Mouse (Mus musculus): Measurements from ENCODE around the gene Sema3e. TPM values are rescaled to one million over a fixed set of nuclear protein-coding genes. Genes with fewer than 3 reads are reported as not detected.

Sema3e gene
- total and polyA plus RNA-seq, 3 experiments = not detected

DNA sequence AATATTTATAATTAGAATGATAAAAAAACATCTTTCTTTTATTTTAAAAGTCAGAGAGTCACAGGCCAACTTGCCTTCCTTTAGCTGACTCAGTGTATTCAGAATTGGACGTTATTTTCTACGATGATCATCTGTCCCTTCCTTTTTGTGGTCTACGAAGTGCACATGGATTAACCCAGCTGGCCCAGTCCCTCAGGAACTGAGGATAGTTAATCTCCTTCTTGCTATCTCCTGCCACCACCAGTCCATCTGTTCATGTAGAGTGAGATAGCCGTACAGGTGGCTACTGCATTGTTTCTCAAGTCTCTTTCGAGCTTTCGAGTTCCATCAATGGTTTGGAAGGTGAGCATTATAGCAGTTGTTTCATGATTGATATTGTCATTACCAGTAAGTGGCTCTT lies 18.9 kb downstream of the Sema3e start:
- no peaks in the 10 kb centered on the region for H3K4me1 ChIP-seq (ENCODE audit: control insufficient read depth in 1 of 2, insufficient read depth in 2 of 2)
- TF ChIP-seq BHLHE40 (IDR thresholded peaks at IDR 0.05; ENCODE audit: low read depth, low read length) (no peak), MYC (IDR thresholded peaks at IDR 0.05; ENCODE audit: low read depth, low read length) (no peak), USF2 (conservative IDR thresholded peaks at IDR 0.05; ENCODE audit: low read depth, low read length) (no peak), ETS1 (conservative IDR thresholded peaks at IDR 0.05; ENCODE audit: low read depth, low read length) (no peak), CHD2 (IDR thresholded peaks at IDR 0.05; ENCODE audit: low read length) (no peak), TBP (conservative IDR thresholded peaks at IDR 0.05; ENCODE audit: low read depth, low read length) (no peak), SIN3A (IDR thresholded peaks at IDR 0.05; ENCODE audit: low read length) (no peak), PAX5 (IDR thresholded peaks at IDR 0.05; ENCODE audit: low read length) (no peak), ZC3H11A (IDR thresholded peaks at IDR 0.05; ENCODE audit: low read depth, low read length) (no peak), NELFE (IDR thresholded peaks at IDR 0.05; ENCODE audit: low read depth, low read length) (no peak), MAFK (IDR thresholded peaks at IDR 0.05; ENCODE audit: insufficient replicate concordance, low read length) (no peak), IRF4 (IDR thresholded peaks at IDR 0.05; ENCODE audit: low read depth, low read length) (no peak), GABPA (IDR thresholded peaks at IDR 0.05; ENCODE audit: insufficient replicate concordance, low read depth, low read length) (no peak), HCFC1 (IDR thresholded peaks at IDR 0.05; ENCODE audit: low read depth, low read length) (no peak), UBTF (IDR thresholded peaks at IDR 0.05; ENCODE audit: low read depth, low read length) (no peak), JUN (IDR thresholded peaks at IDR 0.05; ENCODE audit: insufficient read depth, low read depth, low read length) (no peak)
- dilution Hi-C loops (cut with MboI; ENCODE audit: extremely low pct_ligation_motif_present, extremely low pct_unique_long_range_greater_than_20kb, low sequenced_read_pairs) = no loop called here
- no peak for DNase-seq (ENCODE audit: extremely low read depth)
- no peaks in the 10 kb centered on the region for H3K36me3 ChIP-seq (replicated peaks in 1 of 2; ENCODE audit: control insufficient read depth in 1 of 2, insufficient read depth in 1 of 2, low read length in 1 of 2)
- no peaks in the 10 kb centered on the region for H3K79me2 ChIP-seq (replicated peaks; ENCODE audit: control insufficient read depth, extremely low read depth, insufficient read depth, poor library complexity, severe bottlenecking)
- in situ Hi-C loops (cut with MboI; ENCODE audit: low pct_ligation_motif_present, low pct_unique_long_range_greater_than_20kb, low sequenced_read_pairs) = no loop called here
- H3K27me3 ChIP-seq (replicated peaks) = no peaks in the 10 kb centered on the region
- H3K27ac ChIP-seq (ENCODE audit: insufficient read depth, low read depth) = no peak overlapping the region
- peaks cover 23% of the 10 kb centered on the region for H3K9me3 ChIP-seq (replicated peaks; ENCODE audit: low read length)
- H3K9ac ChIP-seq (ENCODE audit: insufficient read depth, low read depth) = no peak overlapping the region
- H3K4me3 ChIP-seq (replicated peaks in 1 of 3; ENCODE audit: low read depth in 2 of 3, low read length in 2 of 3, poor library complexity in 1 of 3) = no peak overlapping the region
- H3K4me2 ChIP-seq (ENCODE audit: insufficient read depth, low read depth, poor library complexity, severe bottlenecking) = no peak overlapping the region

- TF ChIP-seq USF2 (conservative IDR thresholded peaks at IDR 0.05; ENCODE audit: low read depth, low read length) = no peak
- TF ChIP-seq ELF1 (IDR thresholded peaks at IDR 0.05; ENCODE audit: low read depth, low read length) = no peak
- no peak for TF ChIP-seq MEF2A (IDR thresholded peaks at IDR 0.05; ENCODE audit: borderline replicate concordance, low read depth, low read length)
- TF ChIP-seq PAX5 (IDR thresholded peaks at IDR 0.05; ENCODE audit: low read length) = no peak
- no peak for TF ChIP-seq JUN (IDR thresholded peaks at IDR 0.05; ENCODE audit: insufficient read depth, low read depth, low read length)
- no peak for TF ChIP-seq SIN3A (IDR thresholded peaks at IDR 0.05; ENCODE audit: low read length)
- TF ChIP-seq JUND (conservative IDR thresholded peaks at IDR 0.05; ENCODE audit: low read depth, low read length) = no peak
- no peak for TF ChIP-seq MYC (IDR thresholded peaks at IDR 0.05; ENCODE audit: low read depth, low read length)
- TF ChIP-seq HCFC1 (IDR thresholded peaks at IDR 0.05; ENCODE audit: low read depth, low read length) = no peak
- TF ChIP-seq POLR2AphosphoS2 (IDR thresholded peaks at IDR 0.05; ENCODE audit: low read depth, low read length) = no peak
- no peak for TF ChIP-seq ETS1 (conservative IDR thresholded peaks at IDR 0.05; ENCODE audit: low read depth, low read length)
- no peak for TF ChIP-seq USF1 (IDR thresholded peaks at IDR 0.05; ENCODE audit: low read depth, low read length)
- TF ChIP-seq CHD1 (IDR thresholded peaks at IDR 0.05; ENCODE audit: low read depth, low read length) = no peak
- no peak for TF ChIP-seq CHD2 (IDR thresholded peaks at IDR 0.05; ENCODE audit: low read length)
- Histone ChIP-seq H3K27me3 (replicated peaks) (no peaks in the 10 kb centered on the region), H3K9me3 (replicated peaks; ENCODE audit: low read length) (peaks cover 19% of the 10 kb centered on the region), H3K36me3 (replicated peaks in 1 of 2; ENCODE audit: control insufficient read depth in 1 of 2, insufficient read depth in 1 of 2, low read length in 1 of 2) (no peaks in the 10 kb centered on the region), H3K4me2 (ENCODE audit: insufficient read depth, low read depth, poor library complexity, severe bottlenecking) (no peak overlapping the region), H3K4me3 (replicated peaks in 1 of 3; ENCODE audit: low read depth in 2 of 3, low read length in 2 of 3, poor library complexity in 1 of 3) (no peak overlapping the region), H3K79me2 (replicated peaks; ENCODE audit: control insufficient read depth, extremely low read depth, insufficient read depth, poor library complexity, severe bottlenecking) (no peaks in the 10 kb centered on the region), H3K9ac (ENCODE audit: insufficient read depth, low read depth) (no peak overlapping the region), H3K27ac (ENCODE audit: insufficient read depth, low read depth) (no peak overlapping the region), H3K4me1 (ENCODE audit: control insufficient read depth in 1 of 2, insufficient read depth in 2 of 2) (no peaks in the 10 kb centered on the region)
- dilution Hi-C loops (cut with MboI; ENCODE audit: extremely low pct_ligation_motif_present, extremely low pct_unique_long_range_greater_than_20kb, low sequenced_read_pairs) = no loop called here
- DNase-seq (ENCODE audit: extremely low read depth) = no peak
- in situ Hi-C loops (cut with MboI; ENCODE audit: low pct_ligation_motif_present, low pct_unique_long_range_greater_than_20kb, low sequenced_read_pairs) = no loop called here
Observed at GRCm38 (mm10) chr5:14048660-14049059, 23.6 kb downstream of the Sema3e start.

Data from CH12.LX (cell line).